ENCODE assay signal across 14 mouse cellular contexts in the genomic region with DNA sequence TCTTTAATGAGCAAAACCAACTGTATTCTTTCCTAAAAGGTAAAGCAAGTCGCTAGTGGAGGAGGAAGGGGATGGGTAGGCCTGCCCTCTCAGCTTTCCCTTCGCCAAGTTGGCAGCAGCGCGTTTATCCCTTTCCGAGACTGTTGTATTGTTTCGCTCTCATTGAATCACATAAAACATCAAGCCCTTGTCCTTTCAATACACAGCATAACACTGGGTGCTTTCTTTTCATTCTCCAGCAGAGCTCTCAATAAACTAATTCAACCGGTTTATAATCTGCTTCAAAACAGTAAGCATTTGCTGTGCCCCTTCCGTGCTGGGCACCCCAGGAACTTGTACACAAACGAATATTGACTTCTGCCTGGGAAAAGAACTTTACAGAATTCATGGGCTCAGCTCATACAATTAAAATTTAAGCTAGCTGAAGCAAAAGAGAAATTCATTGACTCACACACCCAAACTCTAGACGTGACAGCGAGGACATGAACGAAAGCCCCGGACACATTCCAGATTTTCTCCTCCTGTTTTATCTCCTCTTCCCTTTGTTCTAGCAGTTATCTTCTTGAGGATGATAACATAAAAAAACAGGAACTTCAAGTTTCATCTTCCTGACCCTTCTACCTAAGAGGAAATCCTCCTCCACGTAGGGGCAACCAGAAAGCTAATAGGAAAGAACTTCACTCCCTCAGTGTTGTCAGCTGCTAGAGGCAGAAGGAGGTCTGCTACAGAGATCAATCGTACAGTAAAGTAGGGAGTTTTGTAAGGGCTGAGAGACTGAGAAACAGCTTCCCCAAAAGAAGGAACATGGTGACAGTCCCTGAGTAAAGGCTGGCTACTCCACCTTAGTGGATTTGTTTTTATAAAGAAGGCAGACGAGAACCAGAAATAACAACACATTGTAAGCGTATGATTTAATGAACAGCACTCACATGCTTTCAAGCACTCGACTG.
DNase-seq lines count a peak whose midpoint lies in the region; ATAC-seq and TF ChIP-seq lines count a peak whose summit lies in the region.
"Had no signal": no experiment of that assay in that cellular context is flagged by ENCODE, and none has a peak within 500 bp of the region (broad histone marks: within the 10 kb centered on the region; RNA-seq: fewer than 3 reads in every experiment).

No protein-coding gene starts in this region.

- intact Hi-C loops in left cerebral cortex, postnatal 4 days (cut with DNase I), result no loop called here
- intact Hi-C loops in left cerebral cortex, adult 2 months (cut with DNase I), result no loop called here

- H3K27ac ChIP-seq in forebrain, embryonic 14.5 days (ENCODE audit: low read depth, low read length), result no peak overlapping the region
- no peak overlapping the region for H3K27ac ChIP-seq in forebrain, embryonic 15.5 days (replicated peaks)
- H3K27ac ChIP-seq in left cerebral cortex, adult 2 months, result no peak overlapping the region
- H3K27ac ChIP-seq in midbrain, embryonic 15.5 days, result 0 out of 2 replicates have a peak overlapping the region, but pooled peaks have one; percentile 15
- H3K27ac ChIP-seq: embryonic facial prominence, embryonic 13.5 days; heart, adult 2 months; macrophage had no signal

- peak overlapping the region; percentile 24 for H3K4me2 ChIP-seq in forebrain, embryonic 14.5 days (ENCODE audit: low read length)
- H3K4me2 ChIP-seq in forebrain, embryonic 15.5 days (replicated peaks), result no peak overlapping the region
- no peak overlapping the region for H3K4me2 ChIP-seq in midbrain, embryonic 15.5 days
- H3K4me2 ChIP-seq: embryonic facial prominence, embryonic 13.5 days had no signal

- ATAC-seq in forebrain, embryonic 14.5 days, result no peak
- no peak for ATAC-seq in forebrain, embryonic 15.5 days (replicated peaks)
- no peak for ATAC-seq in midbrain, embryonic 15.5 days (replicated peaks)
- no peak for ATAC-seq in monocyte, adult 5-6 weeks (replicated peaks; ENCODE audit: insufficient number of reproducible peaks, low FRiP score, low TSS enrichment, poor library complexity, severe bottlenecking)

- no peak overlapping the region for H3K4me3 ChIP-seq in forebrain, embryonic 14.5 days (ENCODE audit: low read depth, low read length)
- H3K4me3 ChIP-seq in forebrain, embryonic 15.5 days, result no peak overlapping the region
- no peak overlapping the region for H3K4me3 ChIP-seq in left cerebral cortex, adult 2 months
- no peak overlapping the region for H3K4me3 ChIP-seq in midbrain, embryonic 15.5 days
- H3K4me3 ChIP-seq: embryonic facial prominence, embryonic 13.5 days; heart, adult 2 months had no signal

- no peaks in the 10 kb centered on the region for H3K36me3 ChIP-seq in forebrain, embryonic 14.5 days (ENCODE audit: control insufficient read depth, insufficient read depth, low read length)
- H3K36me3 ChIP-seq in forebrain, embryonic 15.5 days, result no peaks in the 10 kb centered on the region
- no peaks in the 10 kb centered on the region for H3K36me3 ChIP-seq in midbrain, embryonic 15.5 days (replicated peaks)
- H3K36me3 ChIP-seq: embryonic facial prominence, embryonic 13.5 days had no signal

- peaks cover 3% of the 10 kb centered on the region; the same call in 1 of the 2 replicates for H3K4me1 ChIP-seq in forebrain, embryonic 14.5 days (ENCODE audit: control insufficient read depth, insufficient read depth, low read length)
- peaks cover 8% of the 10 kb centered on the region; the same call in 1 of the 2 replicates for H3K4me1 ChIP-seq in forebrain, embryonic 15.5 days
- 0 out of 2 replicates have a peak, but pooled peaks cover 5% of the 10 kb centered on the region for H3K4me1 ChIP-seq in midbrain, embryonic 15.5 days
- H3K4me1 ChIP-seq: embryonic facial prominence, embryonic 13.5 days had no signal

- no peaks in the 10 kb centered on the region; the same call in 1 of the 2 replicates for H3K27me3 ChIP-seq in forebrain, embryonic 14.5 days (replicated peaks; ENCODE audit: control insufficient read depth, insufficient read depth, low read length)
- no peaks in the 10 kb centered on the region for H3K27me3 ChIP-seq in forebrain, embryonic 15.5 days
- no peaks in the 10 kb centered on the region for H3K27me3 ChIP-seq in midbrain, embryonic 15.5 days (replicated peaks)
- H3K27me3 ChIP-seq: embryonic facial prominence, embryonic 13.5 days had no signal

- TF ChIP-seq CTCF in left cerebral cortex, adult 2 months (IDR thresholded peaks at IDR 0.05), result no peak

- H3K9ac ChIP-seq in forebrain, embryonic 14.5 days (ENCODE audit: low read length), result no peak overlapping the region; the same call in 1 of the 2 replicates
- no peak overlapping the region for H3K9ac ChIP-seq in forebrain, embryonic 15.5 days (replicated peaks)
- H3K9ac ChIP-seq in midbrain, embryonic 15.5 days, result no peak overlapping the region
- H3K9ac ChIP-seq: embryonic facial prominence, embryonic 13.5 days; liver, postnatal 0 days had no signal

- 22% methylated on average over 18 of the region's 18 CpGs for WGBS in forebrain, embryonic 14.5 days
- 21% methylated on average over 18 of the region's 18 CpGs for WGBS in forebrain, embryonic 15.5 days
- WGBS in midbrain, embryonic 15.5 days, result 40% methylated on average over 18 of the region's 18 CpGs

- no peaks in the 10 kb centered on the region for H3K9me3 ChIP-seq in forebrain, embryonic 14.5 days (replicated peaks; ENCODE audit: control insufficient read depth, low read length)
- no peaks in the 10 kb centered on the region for H3K9me3 ChIP-seq in forebrain, embryonic 15.5 days
- no peaks in the 10 kb centered on the region for H3K9me3 ChIP-seq in midbrain, embryonic 15.5 days
- H3K9me3 ChIP-seq: embryonic facial prominence, embryonic 13.5 days had no signal

- DNase-seq in forebrain, embryonic 14.5 days (ENCODE audit: low spot score), result peak; percentile 72
- DNase-seq in left cerebral cortex, postnatal 4 days, result peak; percentile 24
- no peak for DNase-seq in left cerebral cortex, adult 2 months (ENCODE audit: extremely low spot score in 1 of 2, low spot score in 2 of 2)
- DNase-seq in Muller cell, postnatal 12 days (ENCODE audit: inconsistent ontology term), result peak; percentile 74
- DNase-seq: cerebellum, postnatal 14 days; heart, adult 2 months; kidney, adult 9 months; liver, postnatal 0 days; right cerebral cortex, adult 18-20 months had no signal

Comparison
In these comparisons a context has a peak if more than half of its experiments do, and no peak if none do; other contexts are left out.
1. DNase-seq: peak in forebrain, embryonic 14.5 days (single experiment), left cerebral cortex, postnatal 4 days (single experiment) and Muller cell, postnatal 12 days (single experiment); none in left cerebral cortex, adult 2 months (0 of 2).